Mouse (Mus musculus) cortical plate, adult 2 months (tissue): ENCODE data around the gene Atg13.

Experiments used
- CTCF ChIP-seq: fragments of 200-500 bp; IDR thresholded peaks from 2 replicates; pipeline ENCODE4 v1.5.1; 2011; ENCODE audit warnings: mild to moderate bottlenecking, control low read depth, low read length; ENCODE audit not compliant: insufficient read depth; ENCODE audit errors: extremely low read depth
- POLR2A ChIP-seq: fragments of 200-500 bp; IDR thresholded peaks from 2 replicates; pipeline ENCODE4 v1.6.1; 2011; ENCODE audit warnings: mild to moderate bottlenecking, low read length, control low read depth; ENCODE audit not compliant: insufficient read depth; ENCODE audit errors: extremely low read depth

GRCm38 (mm10) chr2:91652863-91653262, 57.5 kb downstream of the Atg13 start:
- no peak for TF ChIP-seq CTCF
- no peak for TF ChIP-seq POLR2A
